In genomic region chr8:107209185-107209584, GRCm38 (mm10) we compare ENCODE assay signal across 20 mouse cellular contexts. TPM values are rescaled to one million over a fixed set of nuclear protein-coding genes. Genes with fewer than 3 reads are reported as not detected.
DNase-seq lines count a peak whose midpoint lies in the region; ATAC-seq and TF ChIP-seq lines count a peak whose summit lies in the region.
"Had no signal": no experiment of that assay in that cellular context is flagged by ENCODE, and none has a peak within 500 bp of the region (broad histone marks: within the 10 kb centered on the region; RNA-seq: fewer than 3 reads in every experiment).

No protein-coding gene starts in this region.

- H3K4me2 ChIP-seq in liver, embryonic 12.5 days, result no peak overlapping the region
- H3K4me2 ChIP-seq: hindbrain, embryonic 14.5 days had no signal

- H3K4me1 ChIP-seq in liver, adult 2 months (ENCODE audit: control insufficient read depth, insufficient read depth, low read length), result peaks cover 1% of the 10 kb centered on the region
- peaks cover 10% of the 10 kb centered on the region for H3K4me1 ChIP-seq in liver, embryonic 12.5 days
- H3K4me1 ChIP-seq in thymus, adult 2 months (replicated peaks; ENCODE audit: control insufficient read depth, insufficient read depth, low read length), result no peaks in the 10 kb centered on the region

- H3K27ac ChIP-seq in liver, adult 2 months (replicated peaks; ENCODE audit: insufficient read depth, low read depth, low read length), result no peak overlapping the region
- no peak overlapping the region for H3K27ac ChIP-seq in liver, embryonic 12.5 days
- H3K27ac ChIP-seq in thymus, adult 2 months (ENCODE audit: control insufficient read depth, insufficient read depth, low read length), result no peak overlapping the region
- H3K27ac ChIP-seq: gastrocnemius, adult 2 months; heart, adult 2 months; hindbrain, embryonic 14.5 days; layer of hippocampus, adult 2 months had no signal

- TF ChIP-seq CTCF in liver, adult 2 months (IDR thresholded peaks at IDR 0.05; ENCODE audit: low read depth, low read length), result no peak
- TF ChIP-seq CTCF in thymus, adult 2 months (IDR thresholded peaks at IDR 0.05; ENCODE audit: borderline replicate concordance, control insufficient read depth, extremely low read depth, insufficient read depth, low read length, poor library complexity), result no peak

- H3K27me3 ChIP-seq in liver, adult 2 months (ENCODE audit: control insufficient read depth, insufficient read depth, low read length), result no peaks in the 10 kb centered on the region
- H3K27me3 ChIP-seq in liver, embryonic 12.5 days (replicated peaks), result peaks cover 4% of the 10 kb centered on the region; the same call in 1 of the 2 replicates
- no peaks in the 10 kb centered on the region for H3K27me3 ChIP-seq in thymus, adult 2 months (ENCODE audit: control insufficient read depth, insufficient read depth, low read length)

- H3K79me2 ChIP-seq in liver, adult 2 months (ENCODE audit: control insufficient read depth, insufficient read depth, low read length), result no peaks in the 10 kb centered on the region

- H3K36me3 ChIP-seq in liver, adult 2 months (ENCODE audit: control insufficient read depth, insufficient read depth, low read length), result no peaks in the 10 kb centered on the region
- H3K36me3 ChIP-seq in liver, embryonic 12.5 days, result no peaks in the 10 kb centered on the region
- H3K36me3 ChIP-seq in thymus, adult 2 months (ENCODE audit: control insufficient read depth, insufficient read depth, low read length), result no peaks in the 10 kb centered on the region
- H3K36me3 ChIP-seq: G1E had no signal

- H3K4me3 ChIP-seq in liver, adult 2 months (ENCODE audit: insufficient read depth, low read depth, low read length), result no peak overlapping the region
- H3K4me3 ChIP-seq in liver, embryonic 12.5 days, result no peak overlapping the region
- no peak overlapping the region for H3K4me3 ChIP-seq in thymus, adult 2 months (ENCODE audit: control insufficient read depth, insufficient read depth, low read length)
- H3K4me3 ChIP-seq: gastrocnemius, adult 2 months; heart, adult 2 months; layer of hippocampus, adult 2 months had no signal

- no peak overlapping the region for H3K9ac ChIP-seq in liver, adult 2 months (ENCODE audit: low read depth, low read length)
- no peak overlapping the region for H3K9ac ChIP-seq in liver, embryonic 12.5 days
- H3K9ac ChIP-seq: hindbrain, embryonic 14.5 days had no signal

- ATAC-seq in liver, embryonic 12.5 days, result no peak
- peak; percentile 65 for ATAC-seq in megakaryocyte progenitor cell, adult 5-6 weeks (replicated peaks; ENCODE audit: poor library complexity)
- ATAC-seq: CD4-positive, CD25-positive, alpha-beta regulatory T cell, adult 4 months; intestine, embryonic 16.5 days; midbrain, embryonic 16.5 days had no signal

- no peaks in the 10 kb centered on the region for H3K9me3 ChIP-seq in liver, embryonic 12.5 days (replicated peaks)
- H3K9me3 ChIP-seq: G1E had no signal

- 19% methylated on average over 7 of the region's 7 CpGs for WGBS in liver, adult 2 months
- 29% methylated on average over 7 of the region's 7 CpGs for WGBS in liver, embryonic 12.5 days (ENCODE audit: insufficient replicate concordance)
- 77% methylated on average over 7 of the region's 7 CpGs for WGBS in thymus, adult 2 months

- TF ChIP-seq POLR2A in liver, adult 2 months (IDR thresholded peaks at IDR 0.05; ENCODE audit: extremely low read depth, insufficient read depth, low read length), result no peak
- no peak for TF ChIP-seq POLR2A in thymus, adult 2 months (IDR thresholded peaks at IDR 0.05; ENCODE audit: control insufficient read depth, extremely low read depth, insufficient read depth, low read length, poor library complexity)

- DNase-seq in liver, adult 2 months (ENCODE audit: extremely low read depth, low read depth, low spot score), result peak; percentile 74
- DNase-seq in 3T3-L1 (ENCODE audit: low read depth, low spot score), result peak; percentile 54
- peak; percentile 75 for DNase-seq in adrenal gland, adult 2 months
- DNase-seq in embryo, embryonic 10.5 days (ENCODE audit: low spot score), result no peak
- no peak for DNase-seq in thymus, adult 2 months
- DNase-seq: cerebellum, adult 8-10 months; gastrocnemius, adult 2 months; heart, postnatal 14 days; liver; lung, adult 2 months; right cerebral cortex, postnatal 4 days had no signal

RNA-seq across cellular contexts. Expression of gene Cyb5b, which starts 58.7 kb away (rescaled TPM):
- total RNA-seq in liver, adult 2 months (2014; rRNA removed), result 253 and 256 TPM in 2 replicates
- polyA plus RNA-seq in liver, adult 2 months (2012; rRNA removed), result 223 and 265 TPM in 2 replicates
- polyA plus RNA-seq in liver, embryonic 12.5 days (2016; fragmentation: Nextera tagmentation; extraction: Ambion mirVana), result 51.8 and 52.5 TPM in 2 replicates
- 100 to 1,000 TPM; 384 to 492 TPM for total RNA-seq in adrenal gland, adult 2 months (2021)
- 212 and 282 TPM in 2 replicates for polyA plus RNA-seq in adrenal gland, adult 2 months (2012; rRNA removed)
- 54.1 and 58.4 TPM in 2 replicates for total RNA-seq in megakaryocyte progenitor cell, adult 5-6 weeks (2015)
- 61.0 and 67.1 TPM in 2 replicates for total RNA-seq in megakaryocyte progenitor cell, adult 5-6 weeks (2017)
- 62.1 and 65.6 TPM in 2 replicates for polyA plus RNA-seq in thymus, adult 2 months (2012; rRNA removed)

Comparison
In these comparisons a context has a peak if more than half of its experiments do, and no peak if none do; other contexts are left out.
1. DNase-seq: peak in liver, adult 2 months (single experiment), 3T3-L1 (single experiment) and adrenal gland, adult 2 months (single experiment); none in embryo, embryonic 10.5 days (single experiment) and thymus, adult 2 months (single experiment).